Mouse (Mus musculus) urinary bladder, postnatal 0 days (tissue): ENCODE results near the gene Marveld3. TPM values are rescaled to one million over a fixed set of nuclear protein-coding genes. Genes with fewer than 3 reads are reported as not detected.

Experiments used
- polyA plus RNA-seq: library from polyadenylated mRNA; unstranded; fragments of >200 nt; fragmentation: Nextera tagmentation; extraction: Ambion mirVana; gene quantifications from 2 replicates; pipeline ENCODE4 v1.2.1, GENCODE M21; 2015

The Marveld3 gene
- polyA plus RNA-seq, result 8.1 and 9.8 TPM in 2 replicates

GRCm38 (mm10) chr8:109961693-109962367 lies at the start of gene Marveld3:
TSS of gene Marveld3 (minus strand) at chr8:109962203.

GRCm38 (mm10) chr8:109990224-109990623 lies 28.2 kb upstream of the Marveld3 start, which contains the start of gene Tat:
TSS of gene Tat (plus strand) at chr8:109990437.

Other genes with a start within 250 kb of the Marveld3 start
- 3.3 and 4.2 TPM in 2 replicates for gene Atxn1l, start 224.5 kb downstream of the Marveld3 start, polyA plus RNA-seq
- gene Ap1g1, start 183.6 kb downstream of the Marveld3 start, polyA plus RNA-seq, result 20.5 and 23.7 TPM in 2 replicates
- 1.0 and 1.6 TPM in 2 replicates for gene Phlpp2, start 93.7 kb downstream of the Marveld3 start, polyA plus RNA-seq
- gene Tat, start 28.2 kb upstream of the Marveld3 start, polyA plus RNA-seq, result 0.17 and 0.27 TPM in 2 replicates
- 2.0 and 2.1 TPM in 2 replicates for gene Chst4, start 77.5 kb upstream of the Marveld3 start, polyA plus RNA-seq
- 3.1 and 3.2 TPM in 2 replicates for gene Zfp612, start 117.5 kb upstream of the Marveld3 start, polyA plus RNA-seq
- gene Gm21964, start 139.0 kb upstream of the Marveld3 start, polyA plus RNA-seq, result not detected in 2 replicates
- gene Gm17720, start 140.6 kb upstream of the Marveld3 start, polyA plus RNA-seq, result not detected in 2 replicates
- gene Calb2, start 206.0 kb upstream of the Marveld3 start, polyA plus RNA-seq, result not detected in 2 replicates